Mouse (Mus musculus) liver, embryonic 12.5 days (tissue): Measurements from ENCODE around the gene Prr3. TPM values are rescaled to one million over a fixed set of nuclear protein-coding genes. Genes with fewer than 3 reads are reported as not detected.
A peak's percentile ranks its signal among the peaks of the same experiment; 100 is the strongest.

ENCODE experiments used
- ATAC-seq: fragments of 200-750 bp; cut with Nextera tagmentation; 2 replicates; pipeline ENCODE4 v1.8.0; 2017; ENCODE audit warnings: moderate number of reproducible peaks, mild to moderate bottlenecking, moderate library complexity
- H3K27ac ChIP-seq: fragments of 300-500 bp; sonication (generic); 2 replicates; pipeline ENCODE4 v1.5.1; 2016; ENCODE audit warnings: mild to moderate bottlenecking
- H3K27me3 ChIP-seq: fragments of 300-500 bp; sonication (generic); replicated peaks from 2 replicates; pipeline ENCODE4 v1.6.1; 2016; ENCODE audit warnings: mild to moderate bottlenecking, moderate library complexity
- H3K36me3 ChIP-seq: fragments of 300-500 bp; sonication (generic); 2 replicates; pipeline ENCODE4 v1.6.1; 2016; ENCODE audit warnings: mild to moderate bottlenecking, moderate library complexity
- H3K4me1 ChIP-seq: fragments of 300-500 bp; sonication (generic); 2 replicates; pipeline ENCODE4 v1.6.1; 2016
- H3K4me2 ChIP-seq: fragments of 300-500 bp; sonication (generic); 2 replicates; pipeline ENCODE4 v1.6.1; 2016; ENCODE audit warnings: mild to moderate bottlenecking, moderate library complexity
- H3K4me3 ChIP-seq: fragments of 300-500 bp; sonication (generic); 2 replicates; pipeline ENCODE4 v1.5.1; 2016; ENCODE audit warnings: mild to moderate bottlenecking, moderate library complexity
- H3K9ac ChIP-seq: fragments of 300-500 bp; sonication (generic); 2 replicates; pipeline ENCODE4 v1.6.1; 2016; ENCODE audit warnings: mild to moderate bottlenecking, moderate library complexity
- H3K9me3 ChIP-seq: fragments of 300-500 bp; sonication (generic); replicated peaks from 2 replicates; pipeline ENCODE4 v1.6.1; 2016; ENCODE audit warnings: mild to moderate bottlenecking, moderate library complexity
- WGBS: fragments of 180-500 bp; shearing (Covaris S2); methylation state at CpG from one replicate; pipeline ENCODE4 v1.1.7; 2016; ENCODE audit not compliant: insufficient replicate concordance; 5-methylcytosine and 5-hydroxymethylcytosine counted together
- polyA plus RNA-seq: library from polyadenylated mRNA; unstranded; fragments of >200 nt; fragmentation: Nextera tagmentation; extraction: Ambion mirVana; gene quantifications from 2 replicates; pipeline ENCODE4 v1.2.1, GENCODE M21; 2016

Prr3 gene
- polyA plus RNA-seq, 1 experiment from 2014 or later: 13.7 TPM

- Histone ChIP-seq H3K9ac (peak overlapping the region; percentile 68), H3K36me3 (peaks cover 28% of the 10 kb centered on the region), H3K4me2 (peak overlapping the region; percentile 56), H3K27me3 (no peaks in the 10 kb centered on the region), H3K4me1 (peaks cover 82% of the 10 kb centered on the region), H3K27ac (peak overlapping the region; percentile 83), H3K4me3 (peak overlapping the region; percentile 48), H3K9me3 (peaks cover 20% of the 10 kb centered on the region)
- ATAC-seq: peak; percentile 51
- 35% methylated on average over 12 of the region's 12 CpGs for WGBS
Measured at GRCm38 (mm10) chr17:35997713-35998510, 17.9 kb upstream of the Prr3 start.

- Histone ChIP-seq H3K4me2 (peak overlapping the region; percentile 56), H3K4me3 (no peak overlapping the region), H3K4me1 (peaks cover 79% of the 10 kb centered on the region), H3K36me3 (peaks cover 19% of the 10 kb centered on the region), H3K9me3 (peaks cover 10% of the 10 kb centered on the region), H3K27ac (peak overlapping the region; percentile 83; the same call in 1 of the 2 replicates), H3K27me3 (no peaks in the 10 kb centered on the region), H3K9ac (no peak overlapping the region)
- ATAC-seq: peak; percentile 53
- WGBS: 2% methylated on average over 11 of the region's 11 CpGs
Measured at GRCm38 (mm10) chr17:35996949-35997348, 16.9 kb upstream of the Prr3 start.

- Histone ChIP-seq H3K27me3 (no peaks in the 10 kb centered on the region), H3K4me1 (peaks cover 62% of the 10 kb centered on the region), H3K9me3 (no peaks in the 10 kb centered on the region), H3K4me2 (peak overlapping the region; percentile 87), H3K36me3 (0 out of 2 replicates have a peak, but pooled peaks cover 5% of the 10 kb centered on the region), H3K27ac (peak overlapping the region; percentile 85), H3K4me3 (peak overlapping the region; percentile 73), H3K9ac (peak overlapping the region; percentile 82)
- ATAC-seq: no peak
- WGBS: 1% methylated on average over 14 of the region's 14 CpGs
Measured at GRCm38 (mm10) chr17:35994879-35995240, 14.8 kb upstream of the Prr3 start.

- H3K27me3 ChIP-seq: no peaks in the 10 kb centered on the region
Measured at GRCm38 (mm10) chr17:35994175-35994878, 14.3 kb upstream of the Prr3 start.

GRCm38 (mm10) chr17:35993675-35994074, 13.6 kb upstream of the Prr3 start:
- Histone ChIP-seq H3K9me3 (no peaks in the 10 kb centered on the region), H3K4me3 (peak overlapping the region; percentile 73), H3K27ac (peak overlapping the region; percentile 85), H3K9ac (peak overlapping the region; percentile 82), H3K4me2 (peak overlapping the region; percentile 87), H3K36me3 (peaks cover 10% of the 10 kb centered on the region), H3K4me1 (peaks cover 52% of the 10 kb centered on the region), H3K27me3 (no peaks in the 10 kb centered on the region)
- peak; percentile 53 for ATAC-seq
- 3% methylated on average over 17 of the region's 17 CpGs for WGBS

More at GRCm38 (mm10) chr17:35994175-35994878, 14.3 kb upstream of the Prr3 start:
- Histone ChIP-seq H3K4me3 (peak overlapping the region; percentile 73), H3K9ac (peak overlapping the region; percentile 82), H3K4me2 (peak overlapping the region; percentile 87), H3K36me3 (peaks cover 4% of the 10 kb centered on the region; the same call in 1 of the 2 replicates), H3K4me1 (peaks cover 58% of the 10 kb centered on the region), H3K27ac (peak overlapping the region; percentile 85), H3K9me3 (no peaks in the 10 kb centered on the region)
- peak; percentile 72 for ATAC-seq
- 2% methylated on average over 31 of the region's 31 CpGs for WGBS

- no peak for ATAC-seq
- H3K27ac ChIP-seq: no peak overlapping the region
- WGBS: 41% methylated on average over 10 of the region's 10 CpGs
Measured at GRCm38 (mm10) chr17:35991781-35992180, 11.7 kb upstream of the Prr3 start.

GRCm38 (mm10) chr17:35981776-35982175, 1.7 kb upstream of the Prr3 start:
- H3K27ac ChIP-seq: no peak overlapping the region
- 84% methylated on average over 9 of the region's 9 CpGs for WGBS
- no peaks in the 10 kb centered on the region for H3K27me3 ChIP-seq
- no peak overlapping the region for H3K4me3 ChIP-seq
- H3K4me1 ChIP-seq: peaks cover 37% of the 10 kb centered on the region
- H3K9me3 ChIP-seq: no peaks in the 10 kb centered on the region
- peaks cover 49% of the 10 kb centered on the region for H3K36me3 ChIP-seq
- no peak overlapping the region for H3K4me2 ChIP-seq
- no peak for ATAC-seq
- H3K9ac ChIP-seq: no peak overlapping the region

More at GRCm38 (mm10) chr17:35991781-35992180, 11.7 kb upstream of the Prr3 start:
- Histone ChIP-seq H3K9ac (no peak overlapping the region), H3K27me3 (no peaks in the 10 kb centered on the region), H3K4me3 (no peak overlapping the region), H3K9me3 (no peaks in the 10 kb centered on the region), H3K36me3 (peaks cover 29% of the 10 kb centered on the region), H3K4me1 (peaks cover 39% of the 10 kb centered on the region), H3K4me2 (no peak overlapping the region)

- ATAC-seq: peak; percentile 32
- H3K27me3 ChIP-seq: no peaks in the 10 kb centered on the region
- no peaks in the 10 kb centered on the region for H3K9me3 ChIP-seq
- H3K4me3 ChIP-seq: peak overlapping the region; percentile 88
- peaks cover 37% of the 10 kb centered on the region for H3K4me1 ChIP-seq
- peak overlapping the region; percentile 84 for H3K9ac ChIP-seq
- peaks cover 47% of the 10 kb centered on the region for H3K36me3 ChIP-seq
- H3K27ac ChIP-seq: peak overlapping the region; percentile 89
- WGBS: under 1% methylated on average over 26 of the region's 29 CpGs
- H3K4me2 ChIP-seq: peak overlapping the region; percentile 99
Measured at GRCm38 (mm10) chr17:35980363-35980754, 323 bp upstream of the Prr3 start.

GRCm38 (mm10) chr17:35978811-35979400, 1.1 kb downstream of the Prr3 start:
- Histone ChIP-seq H3K4me1 (peaks cover 37% of the 10 kb centered on the region), H3K27ac (peak overlapping the region; percentile 89), H3K4me3 (peak overlapping the region; percentile 88), H3K9me3 (no peaks in the 10 kb centered on the region), H3K27me3 (no peaks in the 10 kb centered on the region), H3K36me3 (peaks cover 48% of the 10 kb centered on the region), H3K9ac (peak overlapping the region; percentile 84), H3K4me2 (peak overlapping the region; percentile 99)
- under 1% methylated on average over 41 of the region's 41 CpGs for WGBS
- peak; percentile 43 for ATAC-seq

- no peaks in the 10 kb centered on the region for H3K27me3 ChIP-seq
- no peak overlapping the region for H3K9ac ChIP-seq
- 17% methylated on average over 1 of the region's 1 CpGs for WGBS
- no peak overlapping the region for H3K4me2 ChIP-seq
- H3K9me3 ChIP-seq: no peaks in the 10 kb centered on the region
- ATAC-seq: no peak
- no peak overlapping the region for H3K27ac ChIP-seq
- H3K4me3 ChIP-seq: no peak overlapping the region
- H3K4me1 ChIP-seq: peaks cover 29% of the 10 kb centered on the region
- H3K36me3 ChIP-seq: peaks cover 55% of the 10 kb centered on the region
Measured at GRCm38 (mm10) chr17:35972131-35972530, 7.9 kb downstream of the Prr3 start.

GRCm38 (mm10) chr17:35969418-35970389, 10.3 kb downstream of the Prr3 start, which contains the start of gene Abcf1:
TSS of gene Abcf1 (minus strand) at chr17:35969761.
- Histone ChIP-seq H3K9ac (peak within 1 kb of the TSS; percentile 88), H3K27ac (peak within 1 kb of the TSS; percentile 78), H3K4me2 (peak within 1 kb of the TSS; percentile 81), H3K4me1 (peaks cover 46% of the 10 kb centered on the region), H3K9me3 (no peaks in the 10 kb centered on the region), H3K36me3 (peaks cover 62% of the 10 kb centered on the region), H3K27me3 (no peaks in the 10 kb centered on the region), H3K4me3 (peak within 1 kb of the TSS; percentile 85)
- under 1% methylated on average over 68 of the region's 68 CpGs for WGBS
- peak; percentile 96 for ATAC-seq
